Mouse (Mus musculus) spleen, adult 2 months (tissue): ENCODE measurements around the gene Fkrp.

Experiments used
- CTCF ChIP-seq: fragments of 200-500 bp; IDR thresholded peaks from 2 replicates; pipeline ENCODE4 v1.5.1; 2011; ENCODE audit warnings: mild to moderate bottlenecking, inconsistent platforms; ENCODE audit not compliant: insufficient read depth, insufficient read length, insufficient replicate concordance; ENCODE audit errors: extremely low read depth
- POLR2A ChIP-seq: fragments of 200-500 bp; IDR thresholded peaks from 2 replicates; pipeline ENCODE4 v1.6.1; 2011; ENCODE audit warnings: low read depth, low read length, inconsistent platforms

DNA sequence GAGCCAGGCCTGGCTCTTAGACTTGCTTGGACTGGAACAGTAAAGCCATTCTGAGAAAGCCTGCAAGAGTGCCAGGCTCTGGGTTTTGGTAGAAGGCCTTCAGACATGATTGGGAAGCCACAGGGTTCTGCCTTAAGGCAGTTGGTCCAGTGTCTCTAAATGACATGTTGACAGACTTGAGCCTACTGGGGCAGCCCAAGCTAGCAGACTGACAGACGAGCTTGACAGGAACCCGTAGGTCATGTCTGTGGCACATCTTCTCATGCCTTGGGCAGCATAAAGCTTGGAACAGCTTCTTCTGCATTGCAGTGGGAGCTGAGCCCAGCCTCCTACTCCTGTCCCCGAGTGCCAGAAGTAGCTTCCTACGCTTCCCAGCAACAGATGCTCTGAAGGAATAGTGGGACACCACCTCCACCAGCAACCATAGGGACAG lies 5.2 kb upstream of the Fkrp start:
- TF ChIP-seq POLR2A (no peak), CTCF (no peak)
